Mouse (Mus musculus): ENCODE results near the gene Fbxw11.

GRCm38 (mm10) chr11:32725171-32725570 is 82.6 kb downstream of the Fbxw11 start:
- TF ChIP-seq CTCF (IDR thresholded peaks at IDR 0.05; ENCODE audit: low read depth, low read length) (no peak), POLR2A (IDR thresholded peaks at IDR 0.05; ENCODE audit: borderline replicate concordance, low read depth, low read length) (no peak)
